Mouse (Mus musculus): Measurements from ENCODE around the gene Pax2.

DNA sequence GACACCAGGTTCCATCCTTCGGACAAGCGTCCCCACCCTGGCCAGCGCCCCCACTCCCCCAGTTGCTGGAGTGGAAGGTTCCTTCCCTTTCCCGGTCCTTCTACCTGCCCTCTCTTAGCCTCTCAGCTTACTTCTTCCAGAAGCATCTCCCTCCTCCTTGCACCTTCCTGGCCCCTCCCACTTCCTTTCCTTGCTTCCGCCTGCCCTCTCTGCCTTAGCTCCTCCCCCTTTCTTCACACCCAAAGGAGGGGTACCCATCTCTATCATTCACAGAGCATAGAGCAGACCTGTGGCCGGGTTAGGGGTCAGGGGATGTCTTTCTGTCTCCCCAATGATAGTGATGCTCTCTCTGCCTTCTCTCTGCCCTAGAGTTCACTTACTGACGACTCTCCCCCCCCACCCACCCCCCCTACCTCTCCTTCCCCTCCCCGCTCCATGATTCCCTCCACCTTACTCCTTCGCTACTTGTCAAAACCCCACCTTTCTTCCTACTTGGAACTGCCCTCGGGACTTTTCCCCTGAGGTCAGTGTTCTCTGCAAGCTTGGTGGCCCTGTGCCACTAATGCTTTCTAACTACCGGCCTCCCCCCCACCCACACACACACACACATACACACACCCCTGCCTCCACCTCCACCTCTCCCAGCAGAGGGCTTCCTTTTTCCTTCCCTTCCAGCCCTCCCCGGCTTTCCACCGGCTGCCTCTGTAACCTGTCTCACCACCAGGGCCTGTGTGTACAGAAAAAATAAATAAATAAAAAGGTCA is 57.0 kb downstream of the Pax2 start:
- TF ChIP-seq POLR2A (IDR thresholded peaks at IDR 0.05; ENCODE audit: borderline replicate concordance, extremely low read depth, low read depth, low read length), result no peak
- no peak for TF ChIP-seq CTCF (IDR thresholded peaks at IDR 0.05; ENCODE audit: insufficient read depth, low read length)
